Mouse (Mus musculus) E14TG2a.4 (cell line): Measurements from ENCODE around the gene Mfsd11.

Experiments
- H3K27me3 ChIP-seq: 2 replicates; pipeline ENCODE4 v1.6.1; 2014; ENCODE audit warnings: low read length, control low read depth; ENCODE audit not compliant: insufficient read depth
- H3K36me3 ChIP-seq: 2 replicates; pipeline ENCODE4 v1.6.1; 2014; ENCODE audit warnings: low read length, control low read depth; ENCODE audit not compliant: insufficient read depth
- H3K4me1 ChIP-seq: replicated peaks from 2 replicates; pipeline ENCODE4 v1.6.1; 2014; ENCODE audit warnings: low read depth, low read length, control low read depth
- H3K4me3 ChIP-seq: replicated peaks from 2 replicates; pipeline ENCODE4 v1.5.1; 2014; ENCODE audit warnings: mild to moderate bottlenecking, low read length
- H3K9me3 ChIP-seq: 2 replicates; pipeline ENCODE4 v1.6.1; 2014; ENCODE audit warnings: low read length, control low read depth
- CTCF ChIP-seq: conservative IDR thresholded peaks from 2 replicates; pipeline ENCODE4 v1.5.1; 2014; ENCODE audit warnings: low read length
- NANOG ChIP-seq: IDR thresholded peaks from 2 replicates; pipeline ENCODE4 v1.6.1; 2014; ENCODE audit warnings: borderline replicate concordance, low read length, mixed read lengths
- POU5F1 ChIP-seq: IDR thresholded peaks from 2 replicates; pipeline ENCODE4 v1.6.1; 2014; ENCODE audit warnings: low read length, borderline replicate concordance

Mfsd11 gene

DNA sequence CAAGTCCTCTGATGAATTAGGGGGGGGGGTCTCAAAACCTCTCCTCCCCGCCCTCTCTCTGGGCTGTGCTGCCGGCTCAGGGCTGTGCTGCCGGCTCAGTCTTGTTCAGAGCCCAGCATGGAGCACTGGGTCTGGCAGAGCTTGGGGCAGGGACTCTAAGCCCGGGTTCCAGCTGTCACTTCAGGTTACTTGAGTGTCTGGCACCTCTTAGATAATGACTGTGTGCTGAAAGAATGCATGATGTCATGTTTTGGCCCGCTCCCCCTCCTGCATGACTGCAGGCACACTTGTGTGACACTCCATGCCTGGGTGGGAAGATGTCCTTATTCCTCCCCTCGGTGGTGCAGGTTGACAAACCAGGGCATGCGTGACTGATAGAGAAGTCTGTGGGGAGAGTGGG lies 69.8 kb downstream of the Mfsd11 start:
- H3K9me3 ChIP-seq, result no peaks in the 10 kb centered on the region
- H3K4me1 ChIP-seq, result peaks cover 54% of the 10 kb centered on the region
- H3K4me3 ChIP-seq, result no peak overlapping the region
- peaks cover 38% of the 10 kb centered on the region for H3K36me3 ChIP-seq
- peaks cover 48% of the 10 kb centered on the region for H3K27me3 ChIP-seq
- TF ChIP-seq CTCF, result no peak
- TF ChIP-seq POU5F1, result no peak
- no peak for TF ChIP-seq NANOG
